Mouse (Mus musculus): ENCODE results near the gene Cox11. TPM values are rescaled to one million over a fixed set of nuclear protein-coding genes. Genes with fewer than 3 reads are reported as not detected.

Gene Cox11
- total RNA-seq, 2 experiments from 2014 or later: 33.4 to 52.6 TPM

- ATAC-seq (replicated peaks; ENCODE audit: low FRiP score, poor library complexity, severe bottlenecking): peak; percentile 3; the same call in 1 of the 2 replicates
Observed at GRCm38 (mm10) chr11:90663618-90664297, 25.8 kb downstream of the Cox11 start.

- ATAC-seq (replicated peaks; ENCODE audit: low FRiP score, poor library complexity, severe bottlenecking): peak; percentile 86
Observed at GRCm38 (mm10) chr11:90664345-90664986, 26.5 kb downstream of the Cox11 start.

GRCm38 (mm10) chr11:90665161-90665560 is 27.2 kb downstream of the Cox11 start:
- no peak for ATAC-seq (replicated peaks; ENCODE audit: low FRiP score, poor library complexity, severe bottlenecking)

GRCm38 (mm10) chr11:90666144-90666757 is 28.3 kb downstream of the Cox11 start:
- peak; percentile 24 for ATAC-seq (replicated peaks; ENCODE audit: low FRiP score, poor library complexity, severe bottlenecking)

GRCm38 (mm10) chr11:90666916-90667315 is 28.9 kb downstream of the Cox11 start:
- peak; percentile 75 for ATAC-seq (replicated peaks; ENCODE audit: low FRiP score, poor library complexity, severe bottlenecking)

GRCm38 (mm10) chr11:90667325-90667724 is 29.4 kb downstream of the Cox11 start:
- ATAC-seq (replicated peaks; ENCODE audit: low FRiP score, poor library complexity, severe bottlenecking): no peak

- ATAC-seq (replicated peaks; ENCODE audit: low FRiP score, poor library complexity, severe bottlenecking): peak; percentile 94
Observed at GRCm38 (mm10) chr11:90675479-90676110, 37.6 kb downstream of the Cox11 start.

- ATAC-seq (replicated peaks; ENCODE audit: low FRiP score, poor library complexity, severe bottlenecking): peak; percentile 72
Observed at GRCm38 (mm10) chr11:90677027-90677426, 39.1 kb downstream of the Cox11 start.

- no peak for ATAC-seq (replicated peaks; ENCODE audit: low FRiP score, poor library complexity, severe bottlenecking)
Observed at GRCm38 (mm10) chr11:90677771-90678288, 39.9 kb downstream of the Cox11 start.

GRCm38 (mm10) chr11:90678582-90678981 is 40.6 kb downstream of the Cox11 start:
- ATAC-seq (replicated peaks; ENCODE audit: low FRiP score, poor library complexity, severe bottlenecking): no peak

- ATAC-seq (replicated peaks; ENCODE audit: low FRiP score, poor library complexity, severe bottlenecking): no peak
Observed at GRCm38 (mm10) chr11:90681171-90681570, 43.2 kb downstream of the Cox11 start.

GRCm38 (mm10) chr11:90684765-90685164 is 46.8 kb downstream of the Cox11 start:
- ATAC-seq (replicated peaks; ENCODE audit: low FRiP score, poor library complexity, severe bottlenecking): no peak

GRCm38 (mm10) chr11:90685196-90685595 is 47.2 kb downstream of the Cox11 start:
- ATAC-seq (replicated peaks; ENCODE audit: low FRiP score, poor library complexity, severe bottlenecking): no peak

- ATAC-seq (replicated peaks; ENCODE audit: low FRiP score, poor library complexity, severe bottlenecking): peak; percentile 82
Observed at GRCm38 (mm10) chr11:90686287-90687025, 48.5 kb downstream of the Cox11 start.

GRCm38 (mm10) chr11:90687040-90687439 is 49.1 kb downstream of the Cox11 start:
- peak; percentile 66 for ATAC-seq (replicated peaks; ENCODE audit: low FRiP score, poor library complexity, severe bottlenecking)

GRCm38 (mm10) chr11:90687460-90688416 is 49.8 kb downstream of the Cox11 start, which contains the start of gene Tom1l1:
Tom1l1 (minus strand) TSS chr11:90688366.
- ATAC-seq (replicated peaks; ENCODE audit: low FRiP score, poor library complexity, severe bottlenecking): peak; percentile 93

GRCm38 (mm10) chr11:90690361-90690760 is 52.4 kb downstream of the Cox11 start:
- ATAC-seq (replicated peaks; ENCODE audit: low FRiP score, poor library complexity, severe bottlenecking): no peak

- ATAC-seq (replicated peaks; ENCODE audit: low FRiP score, poor library complexity, severe bottlenecking): no peak
Observed at GRCm38 (mm10) chr11:90694206-90694605, 56.2 kb downstream of the Cox11 start.
